Comparison of ENCODE assay signal across 23 mouse cellular contexts in genomic region chr1:37602268-37602667, GRCm38 (mm10).
DNase-seq lines count a peak whose midpoint lies in the region; TF ChIP-seq lines count a peak whose summit lies in the region.
"Had no signal": no experiment of that assay in that cellular context is flagged by ENCODE, and none has a peak within 500 bp of the region (broad histone marks: within the 10 kb centered on the region; RNA-seq: fewer than 3 reads in every experiment).

No protein-coding gene starts in this region.

- H3K36me3 ChIP-seq in small intestine, adult 2 months (ENCODE audit: control insufficient read depth, insufficient read depth, low read length): no peaks in the 10 kb centered on the region
- H3K36me3 ChIP-seq: G1E; hindbrain, embryonic 10.5 days; hindbrain, embryonic 15.5 days; limb, embryonic 12.5 days had no signal

- H3K4me1 ChIP-seq in bone marrow macrophage, adult 2 months (ENCODE audit: control insufficient read depth, insufficient read depth, low read length): peaks cover 20% of the 10 kb centered on the region
- peaks cover 2% of the 10 kb centered on the region; the same call in 1 of the 2 replicates for H3K4me1 ChIP-seq in small intestine, adult 2 months (ENCODE audit: control insufficient read depth, insufficient read depth, insufficient read length, low read length)
- H3K4me1 ChIP-seq: hindbrain, embryonic 15.5 days; limb, embryonic 12.5 days had no signal

- H3K27ac ChIP-seq in bone marrow macrophage, adult 2 months (ENCODE audit: insufficient read depth, low read depth, low read length): peak overlapping the region; percentile 5; the same call in 1 of the 2 replicates
- H3K27ac ChIP-seq in small intestine, adult 2 months (ENCODE audit: insufficient read depth, low read depth, low read length): peak overlapping the region; percentile 24
- H3K27ac ChIP-seq: hindbrain, embryonic 10.5 days; hindbrain, embryonic 15.5 days; left cerebral cortex, adult 2 months; limb, embryonic 12.5 days; stomach, postnatal 0 days had no signal

- 85% methylated on average over 4 of the region's 4 CpGs for WGBS in small intestine, adult 2 months

- TF ChIP-seq CTCF in bone marrow macrophage, adult 2 months (IDR thresholded peaks at IDR 0.05; ENCODE audit: low read depth, low read length): no peak
- TF ChIP-seq CTCF in small intestine, adult 2 months (IDR thresholded peaks at IDR 0.05; ENCODE audit: extremely low read depth, insufficient read length, insufficient replicate concordance, low read depth, low read length): no peak

- H3K4me3 ChIP-seq in bone marrow macrophage, adult 2 months (ENCODE audit: insufficient read depth, low read length): no peak overlapping the region
- no peak overlapping the region for H3K4me3 ChIP-seq in small intestine, adult 2 months (ENCODE audit: low read depth, low read length)
- H3K4me3 ChIP-seq: erythroblast, embryonic 14.5 days; hindbrain, embryonic 10.5 days; hindbrain, embryonic 15.5 days; left cerebral cortex, adult 2 months; limb, embryonic 12.5 days had no signal

- H3K27me3 ChIP-seq in small intestine, adult 2 months (ENCODE audit: control insufficient read depth, insufficient read depth, low read length): no peaks in the 10 kb centered on the region
- H3K27me3 ChIP-seq: hindbrain, embryonic 15.5 days; limb, embryonic 12.5 days had no signal

- no peak for TF ChIP-seq POLR2A in bone marrow macrophage, adult 2 months (IDR thresholded peaks at IDR 0.05; ENCODE audit: borderline replicate concordance, low read depth, low read length)
- no peak for TF ChIP-seq POLR2A in small intestine, adult 2 months (IDR thresholded peaks at IDR 0.05; ENCODE audit: low read depth, low read length)

- DNase-seq in heart, adult 11 months: peak; percentile 95
- no peak for DNase-seq in heart, adult 18-20 months
- DNase-seq in thymus, postnatal 0 days (ENCODE audit: low spot score): peak; percentile 18
- no peak for DNase-seq in thymus, postnatal 36 days
- DNase-seq in frontal cortex, postnatal 25 days (ENCODE audit: low spot score in 2 of 2): no peak
- DNase-seq: adrenal gland, adult 8-10 months; cerebellum, adult 11-12 months; cerebellum, adult 9-11 months; gastrocnemius, postnatal 10 days; heart, postnatal 14 days; kidney, adult 11 months; kidney, postnatal 25 days; lung, postnatal 4 days; midbrain, embryonic 14.5 days had no signal

Comparison
In these comparisons a context has a peak if more than half of its experiments do, and no peak if none do; other contexts are left out.
1. DNase-seq: peak in heart, adult 11 months (single experiment) and thymus, postnatal 0 days (single experiment); none in heart, adult 18-20 months (0 of 2), thymus, postnatal 36 days (0 of 2) and frontal cortex, postnatal 25 days (0 of 2).